Mouse (Mus musculus) myocyte (in vitro differentiated cells): ENCODE results near the gene Traf4. TPM values are rescaled to one million over a fixed set of nuclear protein-coding genes. Genes with fewer than 3 reads are reported as not detected.

Experiments used
- H3K27me3 ChIP-seq: one replicate; pipeline ENCODE4 v1.6.1; 2011; ENCODE audit not compliant: control insufficient read depth, insufficient read depth, insufficient read length
- H3K36me3 ChIP-seq: one replicate; pipeline ENCODE4 v1.6.1; 2011; ENCODE audit not compliant: control insufficient read depth, insufficient read depth
- H3K4me2 ChIP-seq: one replicate; pipeline ENCODE4 v1.6.1; 2011; ENCODE audit warnings: low read depth, control low read depth
- H3K4me3 ChIP-seq: one replicate; pipeline ENCODE4 v1.5.1; 2011; ENCODE audit warnings: mild to moderate bottlenecking, control low read depth, moderate library complexity
- H3K79me2 ChIP-seq: one replicate; pipeline ENCODE4 v1.6.1; 2011; ENCODE audit not compliant: control insufficient read depth, insufficient read depth
- H3ac ChIP-seq: one replicate; pipeline ENCODE4 v1.6.1; 2011; ENCODE audit not compliant: control insufficient read depth, insufficient read length
- CEBPB ChIP-seq: IDR thresholded peaks from 2 replicates; pipeline ENCODE4 v1.6.1; 2011; ENCODE audit warnings: mild to moderate bottlenecking, moderate library complexity; ENCODE audit not compliant: poor library complexity, insufficient read depth, severe bottlenecking
- E2F4 ChIP-seq: IDR thresholded peaks from one replicate; pipeline ENCODE4 v1.6.1; 2011; ENCODE audit warnings: mild to moderate bottlenecking, control low read depth, moderate library complexity; ENCODE audit not compliant: insufficient read depth
- MAX ChIP-seq: IDR thresholded peaks from one replicate; pipeline ENCODE4 v1.6.1; 2011; ENCODE audit warnings: low read depth, mild to moderate bottlenecking, control low read depth
- MYOD1 ChIP-seq, 3 experiments: IDR thresholded peaks; one replicate each; pipeline ENCODE4 v1.6.1; 2011; ENCODE audit warnings: control low read depth in 2 of 3, low read depth in 2 of 3, mild to moderate bottlenecking in 2 of 3, moderate library complexity in 1 of 3; ENCODE audit not compliant: insufficient read length in 2 of 3, control insufficient read depth in 1 of 3
- MYOG ChIP-seq, 3 experiments: IDR thresholded peaks; one replicate each; pipeline ENCODE4 v1.6.1; 2011; ENCODE audit warnings: control low read depth in 2 of 3, low read depth in 2 of 3, mild to moderate bottlenecking in 2 of 3; ENCODE audit not compliant: insufficient read length in 2 of 3, control insufficient read depth in 1 of 3, insufficient read depth in 1 of 3
- POLR2A ChIP-seq: IDR thresholded peaks from one replicate; pipeline ENCODE4 v1.6.1; 2011; ENCODE audit warnings: low read depth, mild to moderate bottlenecking, control low read depth, moderate library complexity; ENCODE audit not compliant: insufficient read length
- POLR2AphosphoS2 ChIP-seq: IDR thresholded peaks from one replicate; pipeline ENCODE4 v1.6.1; 2011; ENCODE audit warnings: low read depth, control low read depth; ENCODE audit not compliant: insufficient read length
- REST ChIP-seq: IDR thresholded peaks from one replicate; pipeline ENCODE4 v1.6.1; 2011; ENCODE audit warnings: mild to moderate bottlenecking, control low read depth, moderate library complexity; ENCODE audit not compliant: insufficient read depth, insufficient read length
- SRF ChIP-seq: IDR thresholded peaks from one replicate; pipeline ENCODE4 v1.6.1; 2011; ENCODE audit warnings: low read depth; ENCODE audit not compliant: control insufficient read depth, insufficient read length
- TCF12 ChIP-seq: IDR thresholded peaks from one replicate; pipeline ENCODE4 v1.6.1; 2011; ENCODE audit warnings: mild to moderate bottlenecking, control low read depth; ENCODE audit not compliant: poor library complexity, insufficient read depth, severe bottlenecking
- TCF3 ChIP-seq: IDR thresholded peaks from one replicate; pipeline ENCODE4 v1.6.1; 2011; ENCODE audit warnings: low read depth, control low read depth; ENCODE audit not compliant: insufficient read length
- USF1 ChIP-seq: IDR thresholded peaks from one replicate; pipeline ENCODE4 v1.6.1; 2011; ENCODE audit warnings: low read depth, mild to moderate bottlenecking, control low read depth, moderate library complexity
- polyA plus RNA-seq: library from polyadenylated mRNA; unstranded; fragments of >200 nt; fragmentation: generic; extraction: Trizol; gene quantifications from one replicate; pipeline ENCODE4 v1.2.1, GENCODE M21; 2012; ENCODE audit warnings: missing spikeins

The Traf4 gene
- polyA plus RNA-seq, 1 experiment, result 206 TPM

DNA sequence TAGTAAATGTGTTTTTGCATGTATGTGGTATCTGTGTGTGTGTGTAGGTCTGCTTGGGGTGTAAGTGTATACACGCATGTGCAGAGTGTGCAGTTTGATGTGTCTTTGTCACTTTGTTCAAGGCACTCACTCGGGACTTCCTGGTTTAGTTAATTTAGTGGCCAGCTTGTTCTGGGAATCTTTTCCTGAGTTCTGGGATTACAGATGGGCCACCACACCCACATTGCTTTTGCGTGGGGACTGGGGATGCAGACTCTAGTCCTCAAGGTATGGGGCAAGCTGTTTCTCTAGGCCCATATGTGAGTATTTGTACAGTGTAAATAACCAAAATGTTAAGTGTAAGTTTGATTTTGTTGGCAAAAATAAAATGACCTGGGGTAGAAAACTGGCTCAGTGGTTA is 31.0 kb downstream of the Traf4 start:
- Histone ChIP-seq H3K27me3 (no peaks in the 10 kb centered on the region), H3K4me2 (no peak overlapping the region), H3ac (no peak overlapping the region), H3K79me2 (peaks cover 93% of the 10 kb centered on the region), H3K4me3 (no peak overlapping the region), H3K36me3 (peaks cover 4% of the 10 kb centered on the region)
- TF ChIP-seq MYOG (IDR thresholded peaks at IDR 0.05; ENCODE audit: control insufficient read depth in 1 of 3, insufficient read depth in 1 of 3, insufficient read length in 2 of 3, low read depth in 2 of 3) (no peak), POLR2A (no peak), MAX (no peak), E2F4 (no peak), REST (no peak), CEBPB (no peak), USF1 (no peak)

DNA sequence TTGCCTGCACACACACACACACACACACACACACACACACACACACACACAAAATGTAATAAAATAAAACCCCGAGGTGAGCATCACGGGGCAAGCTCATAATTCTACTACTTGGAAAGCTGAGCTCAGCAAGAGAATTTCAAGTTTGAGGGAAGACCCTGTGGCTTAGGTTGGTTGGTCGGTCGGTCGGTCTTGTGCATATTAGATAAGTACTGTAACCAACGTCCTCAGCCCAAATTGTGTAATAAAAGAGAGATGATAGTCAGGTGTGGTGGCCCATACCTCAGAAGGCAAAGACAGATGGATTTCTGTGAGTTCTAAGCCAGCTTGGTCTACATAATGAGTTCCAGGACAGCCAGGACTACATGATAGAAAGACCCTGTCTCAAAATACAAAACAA is 31.5 kb downstream of the Traf4 start:
- Histone ChIP-seq H3K4me2 (no peak overlapping the region), H3ac (no peak overlapping the region), H3K36me3 (peaks cover 4% of the 10 kb centered on the region), H3K4me3 (no peak overlapping the region), H3K27me3 (no peaks in the 10 kb centered on the region), H3K79me2 (peaks cover 92% of the 10 kb centered on the region)
- no peak for TF ChIP-seq SRF
- no peak for TF ChIP-seq TCF12
- TF ChIP-seq MAX, result no peak
- TF ChIP-seq MYOD1 (IDR thresholded peaks at IDR 0.05; ENCODE audit: control insufficient read depth in 1 of 3, insufficient read length in 2 of 3, low read depth in 2 of 3), result no peak
- TF ChIP-seq MYOG (IDR thresholded peaks at IDR 0.05; ENCODE audit: control insufficient read depth in 1 of 3, insufficient read depth in 1 of 3, insufficient read length in 2 of 3, low read depth in 2 of 3), result no peak
- no peak for TF ChIP-seq E2F4
- no peak for TF ChIP-seq REST
- no peak for TF ChIP-seq POLR2AphosphoS2
- no peak for TF ChIP-seq POLR2A
- TF ChIP-seq TCF3, result no peak
- TF ChIP-seq CEBPB, result no peak
- no peak for TF ChIP-seq USF1

DNA sequence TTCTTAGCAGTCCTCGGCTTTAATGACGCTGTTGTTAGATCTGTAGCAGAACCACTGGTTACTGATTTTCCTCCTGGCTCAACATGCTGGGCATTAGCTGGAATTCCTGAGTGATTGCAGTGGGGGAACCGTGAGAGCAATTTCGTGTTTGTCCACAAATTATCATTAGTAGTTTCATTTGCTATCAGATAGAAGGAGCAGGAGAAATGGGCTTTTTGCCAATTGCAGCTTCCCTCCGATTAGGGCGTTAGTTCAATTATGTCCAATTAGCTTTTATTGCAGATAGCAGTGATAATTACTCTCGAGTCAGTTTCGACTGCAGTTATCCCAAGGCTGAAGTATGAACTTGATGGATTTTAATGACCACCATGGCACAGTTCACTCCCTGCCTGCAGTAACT is 35.9 kb downstream of the Traf4 start:
- H3K4me3 ChIP-seq, result no peak overlapping the region
- no peak overlapping the region for H3K4me2 ChIP-seq
- H3ac ChIP-seq, result no peak overlapping the region
- H3K79me2 ChIP-seq, result peaks cover 91% of the 10 kb centered on the region
- no peaks in the 10 kb centered on the region for H3K27me3 ChIP-seq
- no peaks in the 10 kb centered on the region for H3K36me3 ChIP-seq
- TF ChIP-seq REST (no peak), MAX (no peak), MYOD1 (IDR thresholded peaks at IDR 0.05; ENCODE audit: control insufficient read depth in 1 of 3, insufficient read length in 2 of 3, low read depth in 2 of 3) (no peak), TCF3 (no peak), E2F4 (no peak), POLR2A (no peak), POLR2AphosphoS2 (no peak)

DNA sequence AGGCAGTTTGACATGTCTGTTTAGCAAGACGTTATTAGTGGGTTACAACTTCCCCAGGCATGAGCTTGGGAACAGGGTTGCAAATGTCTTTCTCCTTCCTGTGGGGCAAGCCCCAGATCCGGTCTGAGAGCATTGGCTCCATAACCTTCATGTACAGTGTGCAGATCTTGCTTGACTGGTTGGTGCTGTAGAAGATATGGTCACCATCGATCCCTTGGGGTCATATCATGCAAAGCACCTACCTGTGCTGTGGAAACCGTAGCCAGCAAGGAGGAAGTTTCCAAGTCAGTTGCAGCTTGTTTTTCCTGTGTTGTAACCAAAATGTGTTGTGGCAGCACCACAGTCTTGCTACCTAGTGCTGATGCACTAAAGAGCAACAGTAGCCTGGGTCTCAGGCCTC is 38.6 kb downstream of the Traf4 start:
- no peaks in the 10 kb centered on the region for H3K36me3 ChIP-seq
- no peak overlapping the region for H3ac ChIP-seq
- peaks cover 93% of the 10 kb centered on the region for H3K79me2 ChIP-seq
- H3K4me2 ChIP-seq, result no peak overlapping the region
- TF ChIP-seq MAX (no peak), USF1 (no peak), CEBPB (no peak), POLR2A (no peak), MYOD1 (IDR thresholded peaks at IDR 0.05; ENCODE audit: control insufficient read depth in 1 of 3, insufficient read length in 2 of 3, low read depth in 2 of 3) (no peak), POLR2AphosphoS2 (no peak), SRF (no peak), TCF3 (no peak), E2F4 (no peak), TCF12 (no peak), MYOG (IDR thresholded peaks at IDR 0.05; ENCODE audit: control insufficient read depth in 1 of 3, insufficient read depth in 1 of 3, insufficient read length in 2 of 3, low read depth in 2 of 3) (no peak), REST (no peak)
- no peak overlapping the region for H3K4me3 ChIP-seq
- H3K27me3 ChIP-seq, result no peaks in the 10 kb centered on the region

DNA sequence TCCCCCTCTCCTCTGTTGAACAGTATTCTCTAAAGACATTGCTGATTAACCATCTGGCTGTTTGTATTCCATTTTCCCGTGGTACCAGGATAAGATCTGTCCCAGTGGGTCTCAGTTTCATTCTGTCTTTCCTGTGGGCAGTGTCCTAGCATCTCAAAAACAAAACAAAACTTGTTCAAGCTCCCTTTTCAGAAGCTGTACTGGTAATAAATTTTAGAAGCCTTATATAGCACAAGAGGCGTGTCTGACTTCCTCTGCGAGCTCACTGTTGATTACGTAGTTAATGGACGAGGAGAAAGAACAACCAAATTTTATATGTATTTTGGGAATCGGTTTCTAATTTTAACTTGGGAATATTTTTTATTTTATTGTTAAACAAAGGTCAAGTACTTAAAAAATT is 39.7 kb downstream of the Traf4 start:
- Histone ChIP-seq H3K27me3 (no peaks in the 10 kb centered on the region), H3ac (no peak overlapping the region), H3K36me3 (no peaks in the 10 kb centered on the region), H3K4me2 (no peak overlapping the region), H3K79me2 (peaks cover 93% of the 10 kb centered on the region), H3K4me3 (no peak overlapping the region)
- TF ChIP-seq SRF (no peak), MAX (no peak), TCF3 (no peak), E2F4 (no peak), MYOD1 (IDR thresholded peaks at IDR 0.05; ENCODE audit: control insufficient read depth in 1 of 3, insufficient read length in 2 of 3, low read depth in 2 of 3) (no peak), MYOG (IDR thresholded peaks at IDR 0.05; ENCODE audit: control insufficient read depth in 1 of 3, insufficient read depth in 1 of 3, insufficient read length in 2 of 3, low read depth in 2 of 3) (no peak), CEBPB (no peak), TCF12 (no peak), USF1 (no peak), POLR2AphosphoS2 (no peak), POLR2A (no peak)
